In genomic region chr9:53247516-53247915, GRCm38 (mm10) we compare ENCODE assay signal across 8 mouse cellular contexts. TPM values are rescaled to one million over a fixed set of nuclear protein-coding genes. Genes with fewer than 3 reads are reported as not detected.
DNase-seq lines count a peak whose midpoint lies in the region; ATAC-seq and TF ChIP-seq lines count a peak whose summit lies in the region.

No protein-coding gene starts in this region.

- no peaks in the 10 kb centered on the region for H3K27me3 ChIP-seq in heart, embryonic 12.5 days (replicated peaks)
- H3K27me3 ChIP-seq in CH12.LX (replicated peaks): no peaks in the 10 kb centered on the region
- no peaks in the 10 kb centered on the region for H3K27me3 ChIP-seq in limb, embryonic 12.5 days

- WGBS in heart, embryonic 12.5 days: 1% methylated on average over 23 of the region's 23 CpGs
- 1% methylated on average over 23 of the region's 23 CpGs for WGBS in limb, embryonic 12.5 days

- in situ Hi-C loops in CH12.LX (cut with MboI; ENCODE audit: low pct_ligation_motif_present, low pct_unique_long_range_greater_than_20kb, low sequenced_read_pairs): loop anchor here (5.0 kb wide), 1 partner anchor 150 kb away; no protein-coding TSS in a partner anchor

- dilution Hi-C loops in CH12.LX (cut with MboI; ENCODE audit: extremely low pct_ligation_motif_present, extremely low pct_unique_long_range_greater_than_20kb, low sequenced_read_pairs): no loop called here

- H3K4me1 ChIP-seq in heart, embryonic 12.5 days (replicated peaks): peaks cover 7% of the 10 kb centered on the region
- H3K4me1 ChIP-seq in CH12.LX (ENCODE audit: control insufficient read depth in 1 of 2, insufficient read depth in 2 of 2): peaks cover 10 to 19% of the 10 kb centered on the region in 2 experiments
- H3K4me1 ChIP-seq in limb, embryonic 12.5 days (replicated peaks): peaks cover 9% of the 10 kb centered on the region

- peak overlapping the region; percentile 81 for H3K4me3 ChIP-seq in heart, embryonic 12.5 days
- H3K4me3 ChIP-seq in CH12.LX (replicated peaks in 1 of 3; ENCODE audit: low read depth in 2 of 3, low read length in 2 of 3, poor library complexity in 1 of 3): peak overlapping the region; percentile 90 to 96 (median 94)
- H3K4me3 ChIP-seq in limb, embryonic 12.5 days (replicated peaks): peak overlapping the region; percentile 87

- no peaks in the 10 kb centered on the region for H3K36me3 ChIP-seq in heart, embryonic 12.5 days
- H3K36me3 ChIP-seq in CH12.LX (replicated peaks in 1 of 2; ENCODE audit: control insufficient read depth in 1 of 2, insufficient read depth in 1 of 2, low read length in 1 of 2): peaks cover 0 to 13% of the 10 kb centered on the region in 2 experiments
- H3K36me3 ChIP-seq in limb, embryonic 12.5 days: no peaks in the 10 kb centered on the region

- TF ChIP-seq EP300 in CH12.LX (IDR thresholded peaks at IDR 0.05; ENCODE audit: low read length): no peak

- H3K79me2 ChIP-seq in CH12.LX (replicated peaks; ENCODE audit: control insufficient read depth, extremely low read depth, insufficient read depth, poor library complexity, severe bottlenecking): peaks cover 18% of the 10 kb centered on the region

- no peak for TF ChIP-seq RAD21 in CH12.LX (IDR thresholded peaks at IDR 0.05; ENCODE audit: low read depth, low read length)

- peak overlapping the region; percentile 80 for H3K4me2 ChIP-seq in heart, embryonic 12.5 days
- peak overlapping the region; percentile 62 for H3K4me2 ChIP-seq in CH12.LX (ENCODE audit: insufficient read depth, low read depth, poor library complexity, severe bottlenecking)
- H3K4me2 ChIP-seq in limb, embryonic 12.5 days: peak overlapping the region; percentile 96

- no peak for DNase-seq in heart, postnatal 4 days
- DNase-seq in CH12.LX (ENCODE audit: extremely low read depth): peak; percentile 13
- DNase-seq in natural killer cell, adult 2 months (ENCODE audit: low spot score in 2 of 2): peak; percentile 59 to 75
- DNase-seq in layer of hippocampus, adult 9-10 months (ENCODE audit: low spot score): no peak
- no peak for DNase-seq in spleen, adult 18-20 months

- no peak overlapping the region for H3K27ac ChIP-seq in heart, embryonic 12.5 days (ENCODE audit: poor library complexity, severe bottlenecking)
- H3K27ac ChIP-seq in CH12.LX (ENCODE audit: insufficient read depth, low read depth): no peak overlapping the region
- 0 out of 2 replicates have a peak overlapping the region, but pooled peaks have one; percentile 8 for H3K27ac ChIP-seq in limb, embryonic 12.5 days

- H3K9ac ChIP-seq in heart, embryonic 12.5 days: peak overlapping the region; percentile 85
- peak overlapping the region; percentile 68 for H3K9ac ChIP-seq in CH12.LX (ENCODE audit: insufficient read depth, low read depth)
- H3K9ac ChIP-seq in limb, embryonic 12.5 days (replicated peaks): peak overlapping the region; percentile 74

- H3K9me3 ChIP-seq in heart, embryonic 12.5 days (replicated peaks): no peaks in the 10 kb centered on the region
- H3K9me3 ChIP-seq in CH12.LX (replicated peaks; ENCODE audit: low read length): no peaks in the 10 kb centered on the region
- no peaks in the 10 kb centered on the region for H3K9me3 ChIP-seq in limb, embryonic 12.5 days

- TF ChIP-seq CTCF in CH12.LX (conservative IDR thresholded peaks at IDR 0.05 in 1 of 2, IDR thresholded peaks at IDR 0.05 in 1 of 2; ENCODE audit: low read depth in 2 of 2, low read length in 2 of 2): no peak

- TF ChIP-seq POLR2A in CH12.LX (IDR thresholded peaks at IDR 0.05; ENCODE audit: low read depth, low read length): no peak

- ATAC-seq in heart, embryonic 12.5 days (ENCODE audit: insufficient number of reproducible peaks, low FRiP score): peak; percentile 46
- peak; percentile 39 for ATAC-seq in erythroblast, adult 5-6 weeks (replicated peaks; ENCODE audit: low FRiP score, poor library complexity, severe bottlenecking)
- peak; percentile 63; the same call in 1 of the 2 replicates for ATAC-seq in limb, embryonic 12.5 days (ENCODE audit: insufficient number of reproducible peaks, insufficient read depth, low FRiP score, low TSS enrichment, low read depth)

TF ChIP-seq in CH12.LX, 34 proteins besides CTCF, POLR2A, EP300 and RAD21:
- TF ChIP-seq HCFC1 (IDR thresholded peaks at IDR 0.05; ENCODE audit: low read depth, low read length) (no peak), SIN3A (IDR thresholded peaks at IDR 0.05; ENCODE audit: low read length) (no peak), SMC3 (IDR thresholded peaks at IDR 0.05; ENCODE audit: low read depth, low read length) (no peak), MAZ (IDR thresholded peaks at IDR 0.05; ENCODE audit: low read depth, low read length) (no peak), CHD1 (IDR thresholded peaks at IDR 0.05; ENCODE audit: low read depth, low read length) (no peak), MAX (IDR thresholded peaks at IDR 0.05; ENCODE audit: low read length) (no peak), USF2 (conservative IDR thresholded peaks at IDR 0.05; ENCODE audit: low read depth, low read length) (no peak), ZC3H11A (IDR thresholded peaks at IDR 0.05; ENCODE audit: low read depth, low read length) (no peak)
TF ChIP-seq in CH12.LX: peak in this region for 0.

RNA-seq across cellular contexts. Expression of gene Ddx10, which starts 0.3 kb away (rescaled TPM):
- 20.3 and 21.8 TPM in 2 replicates for polyA plus RNA-seq in heart, embryonic 12.5 days (2016; fragmentation: Nextera tagmentation; extraction: Ambion mirVana)
- total RNA-seq in heart, postnatal 4 days (2021): 10 to 100 TPM; 12.1 to 12.8 TPM
- total RNA-seq in CH12.LX (2012; rRNA removed) (23.4 and 29.1 TPM in 2 replicates), CH12.LX (2014; rRNA removed) (36.1 and 39.2 TPM in 2 replicates)
- polyA plus RNA-seq in CH12.LX (2012; ENCODE audit: insufficient read length, low read depth): 64.2 and 65.1 TPM in 2 replicates
- 7.9 and 9.4 TPM in 2 replicates for total RNA-seq in erythroblast, adult 5-6 weeks (2015; ENCODE audit: low replicate concordance)
- total RNA-seq in erythroblast, adult 5-6 weeks (2017; ENCODE audit: low replicate concordance): 7.5 and 9.1 TPM in 2 replicates
- polyA plus RNA-seq in limb, embryonic 12.5 days (2016; fragmentation: Nextera tagmentation; extraction: Ambion mirVana): 31.0 and 31.8 TPM in 2 replicates

RNA-seq across cellular contexts. Expression of gene Exph5, which starts 54.0 kb away (rescaled TPM):
- polyA plus RNA-seq in heart, embryonic 12.5 days (2016; fragmentation: Nextera tagmentation; extraction: Ambion mirVana): 0.23 and 0.31 TPM in 2 replicates
- total RNA-seq in heart, postnatal 4 days (2021): under 1 TPM; 0.36 to 0.38 TPM
- total RNA-seq in CH12.LX (2012; rRNA removed) (not detected in 2 replicates), CH12.LX (2014; rRNA removed) (not detected in 2 replicates)
- 0.04 TPM in 1 of 2 replicates, not detected in the other for polyA plus RNA-seq in CH12.LX (2012; ENCODE audit: insufficient read length, low read depth)
- not detected in 2 replicates for total RNA-seq in erythroblast, adult 5-6 weeks (2015; ENCODE audit: low replicate concordance)
- total RNA-seq in erythroblast, adult 5-6 weeks (2017; ENCODE audit: low replicate concordance): 0.28 TPM in 1 of 2 replicates, not detected in the other
- 1.4 TPM in 2 replicates for polyA plus RNA-seq in limb, embryonic 12.5 days (2016; fragmentation: Nextera tagmentation; extraction: Ambion mirVana)

Comparison
In these comparisons a context has a peak if more than half of its experiments do, and no peak if none do; other contexts are left out.
1. DNase-seq: peak in CH12.LX (single experiment) and natural killer cell, adult 2 months (2 of 2); none in heart, postnatal 4 days (single experiment), layer of hippocampus, adult 9-10 months (single experiment) and spleen, adult 18-20 months (0 of 2).
2. Peak in every context shown above with its lines, with median percentiles within 50 percentile points of each other: ATAC-seq, H3K4me2 ChIP-seq, H3K4me3 ChIP-seq and H3K9ac ChIP-seq.